In genomic region chr9:31387206-31387605, GRCm38 (mm10) we compare ENCODE assay signal across 10 mouse cellular contexts. TPM values are rescaled to one million over a fixed set of nuclear protein-coding genes. Genes with fewer than 3 reads are reported as not detected.
DNase-seq lines count a peak whose midpoint lies in the region; ATAC-seq and TF ChIP-seq lines count a peak whose summit lies in the region.
"Had no signal": no experiment of that assay in that cellular context is flagged by ENCODE, and none has a peak within 500 bp of the region (broad histone marks: within the 10 kb centered on the region; RNA-seq: fewer than 3 reads in every experiment).

No protein-coding gene starts in this region.

- H3K4me1 ChIP-seq in kidney, postnatal 0 days (replicated peaks; ENCODE audit: insufficient read depth, low read length) = peaks cover 8% of the 10 kb centered on the region; the same call in 1 of the 2 replicates
- H3K4me1 ChIP-seq in embryonic facial prominence, embryonic 15.5 days = peaks cover 15% of the 10 kb centered on the region
- peaks cover 3% of the 10 kb centered on the region; the same call in 1 of the 2 replicates for H3K4me1 ChIP-seq in intestine, postnatal 0 days (replicated peaks; ENCODE audit: control insufficient read depth, insufficient read depth, low read length)
- peaks cover 15% of the 10 kb centered on the region for H3K4me1 ChIP-seq in neural tube, embryonic 12.5 days

- peak overlapping the region; percentile 83 for H3K4me2 ChIP-seq in kidney, postnatal 0 days (ENCODE audit: low read length)
- peak overlapping the region; percentile 66 for H3K4me2 ChIP-seq in embryonic facial prominence, embryonic 15.5 days (replicated peaks)
- peak overlapping the region; percentile 81 for H3K4me2 ChIP-seq in intestine, postnatal 0 days (replicated peaks; ENCODE audit: low read depth)
- peak overlapping the region; percentile 77 for H3K4me2 ChIP-seq in neural tube, embryonic 12.5 days (replicated peaks)

- no peaks in the 10 kb centered on the region for H3K9me3 ChIP-seq in kidney, postnatal 0 days (replicated peaks; ENCODE audit: low read length)
- H3K9me3 ChIP-seq in embryonic facial prominence, embryonic 15.5 days (replicated peaks) = no peaks in the 10 kb centered on the region
- no peaks in the 10 kb centered on the region for H3K9me3 ChIP-seq in intestine, postnatal 0 days (ENCODE audit: control insufficient read depth)
- H3K9me3 ChIP-seq in neural tube, embryonic 12.5 days = no peaks in the 10 kb centered on the region

- H3K27me3 ChIP-seq in kidney, postnatal 0 days (ENCODE audit: insufficient read depth, low read length) = no peaks in the 10 kb centered on the region
- H3K27me3 ChIP-seq in embryonic facial prominence, embryonic 15.5 days = no peaks in the 10 kb centered on the region
- H3K27me3 ChIP-seq in intestine, postnatal 0 days (replicated peaks; ENCODE audit: control insufficient read depth, insufficient read depth, low read length) = no peaks in the 10 kb centered on the region
- no peaks in the 10 kb centered on the region for H3K27me3 ChIP-seq in neural tube, embryonic 12.5 days (replicated peaks)
- H3K27me3 ChIP-seq: Patski had no signal

- ATAC-seq in kidney, postnatal 0 days (replicated peaks; ENCODE audit: low FRiP score, low read depth) = no peak
- ATAC-seq in embryonic facial prominence, embryonic 15.5 days (ENCODE audit: insufficient number of reproducible peaks, low FRiP score, low TSS enrichment, low read depth) = no peak
- no peak for ATAC-seq in intestine, postnatal 0 days
- ATAC-seq in neural tube, embryonic 12.5 days (ENCODE audit: low FRiP score, low read depth) = no peak
- no peak for ATAC-seq in megakaryocyte progenitor cell, adult 5-6 weeks (replicated peaks; ENCODE audit: poor library complexity)

- H3K9ac ChIP-seq in kidney, postnatal 0 days (ENCODE audit: low read depth, low read length) = no peak overlapping the region
- no peak overlapping the region for H3K9ac ChIP-seq in embryonic facial prominence, embryonic 15.5 days
- H3K9ac ChIP-seq in intestine, postnatal 0 days (ENCODE audit: low read depth, low read length) = no peak overlapping the region
- H3K9ac ChIP-seq in neural tube, embryonic 12.5 days = peak overlapping the region; percentile 88; the same call in 1 of the 2 replicates

- H3K4me3 ChIP-seq in kidney, postnatal 0 days (replicated peaks; ENCODE audit: low read depth, low read length) = 0 out of 2 replicates have a peak overlapping the region, but pooled peaks have one; percentile 96
- peak overlapping the region; percentile 85 for H3K4me3 ChIP-seq in embryonic facial prominence, embryonic 15.5 days (replicated peaks)
- H3K4me3 ChIP-seq in intestine, postnatal 0 days (ENCODE audit: low read depth, low read length) = peak overlapping the region; percentile 96
- H3K4me3 ChIP-seq in neural tube, embryonic 12.5 days = peak overlapping the region; percentile 94; the same call in 1 of the 2 replicates

- 81% methylated on average over 5 of the region's 5 CpGs for WGBS in kidney, postnatal 0 days
- WGBS in embryonic facial prominence, embryonic 15.5 days = 90% methylated on average over 5 of the region's 5 CpGs
- WGBS in intestine, postnatal 0 days = 69% methylated on average over 5 of the region's 5 CpGs
- 92% methylated on average over 5 of the region's 5 CpGs for WGBS in neural tube, embryonic 12.5 days

- no peak overlapping the region for H3K27ac ChIP-seq in kidney, postnatal 0 days
- no peak overlapping the region for H3K27ac ChIP-seq in embryonic facial prominence, embryonic 15.5 days (replicated peaks)
- H3K27ac ChIP-seq in intestine, postnatal 0 days (ENCODE audit: low read depth, low read length) = no peak overlapping the region
- H3K27ac ChIP-seq in neural tube, embryonic 12.5 days = no peak overlapping the region

- TF ChIP-seq CTCF in kidney, postnatal 0 days (IDR thresholded peaks at IDR 0.05; ENCODE audit: low read depth) = no peak
- no peak for TF ChIP-seq CTCF in intestine, postnatal 0 days (IDR thresholded peaks at IDR 0.05; ENCODE audit: low read depth)

- H3K36me3 ChIP-seq in kidney, postnatal 0 days (ENCODE audit: insufficient read depth, low read length) = peaks cover 12% of the 10 kb centered on the region; the same call in 1 of the 2 replicates
- H3K36me3 ChIP-seq in embryonic facial prominence, embryonic 15.5 days = peaks cover 27% of the 10 kb centered on the region
- peaks cover 26% of the 10 kb centered on the region for H3K36me3 ChIP-seq in intestine, postnatal 0 days (ENCODE audit: control insufficient read depth, insufficient read depth)
- peaks cover 32% of the 10 kb centered on the region for H3K36me3 ChIP-seq in neural tube, embryonic 12.5 days

- no peak for DNase-seq in kidney, postnatal 0 days (ENCODE audit: low spot score)
- DNase-seq in kidney, postnatal 10 days = no peak
- DNase-seq in frontal cortex, adult 2 months (ENCODE audit: extremely low spot score in 1 of 2, low spot score in 1 of 2) = no peak
- DNase-seq in layer of hippocampus, postnatal 14 days (ENCODE audit: low spot score in 2 of 2) = no peak
- DNase-seq: kidney, adult 2 months had no signal

RNA-seq across cellular contexts. Expression of gene Nfrkb, which starts 1.2 kb away (rescaled TPM):
- 14.4 and 18.2 TPM in 2 replicates for polyA plus RNA-seq in kidney, postnatal 0 days (2015; fragmentation: Nextera tagmentation; extraction: Ambion mirVana)
- polyA plus RNA-seq in embryonic facial prominence, embryonic 15.5 days (2015; fragmentation: Nextera tagmentation; extraction: Ambion mirVana) = 21.2 and 23.8 TPM in 2 replicates
- 8.5 and 8.9 TPM in 2 replicates for polyA plus RNA-seq in intestine, postnatal 0 days (2015; fragmentation: Nextera tagmentation; extraction: Ambion mirVana)
- 28.0 and 28.1 TPM in 2 replicates for polyA plus RNA-seq in neural tube, embryonic 12.5 days (2016; fragmentation: Nextera tagmentation; extraction: Ambion mirVana)
- 10.8 and 22.7 TPM in 2 replicates for total RNA-seq in megakaryocyte progenitor cell, adult 5-6 weeks (2015)
- total RNA-seq in megakaryocyte progenitor cell, adult 5-6 weeks (2017) = 18.5 and 24.5 TPM in 2 replicates
- 29.1 and 31.5 TPM in 2 replicates for polyA plus RNA-seq in frontal cortex, adult 2 months (2012; rRNA removed)
- total RNA-seq in layer of hippocampus, postnatal 14 days (2021) = 10 to 100 TPM; 32.1 to 32.8 TPM
